Mouse (Mus musculus): ENCODE measurements around the gene Olfr221. TPM values are rescaled to one million over a fixed set of nuclear protein-coding genes. Genes with fewer than 3 reads are reported as not detected.

Olfr221 gene
- not detected in 2 replicates for polyA plus RNA-seq (2021; fragmentation: Nextera tagmentation)
- long read RNA-seq, experiment 1: 0 reads
- long read RNA-seq, experiment 2: 0 reads

DNA sequence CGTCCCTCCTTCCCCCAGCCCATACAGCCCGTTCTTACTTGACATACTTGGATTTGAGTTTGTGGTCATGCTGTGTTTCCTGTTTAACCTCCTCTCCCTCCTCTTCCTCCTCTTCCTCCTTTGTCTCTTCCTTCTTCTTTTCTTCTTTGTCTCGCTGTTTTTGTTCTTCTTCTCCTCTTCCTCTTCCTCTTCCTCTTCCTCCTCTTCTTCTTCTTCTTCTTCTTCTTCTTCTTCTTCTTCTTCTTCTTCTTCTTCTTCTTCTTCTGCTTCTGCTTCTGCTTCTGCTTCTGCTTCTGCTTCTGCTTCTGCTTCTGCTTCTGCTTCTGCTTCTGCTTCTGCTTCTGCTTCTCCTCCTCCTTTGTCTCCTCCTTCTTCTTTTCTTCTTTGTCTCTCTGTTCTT is at the start of gene Olfr221:
TSS of gene Olfr221 (minus strand) at position 101 of the 400 bp plus-strand sequence.

DNA sequence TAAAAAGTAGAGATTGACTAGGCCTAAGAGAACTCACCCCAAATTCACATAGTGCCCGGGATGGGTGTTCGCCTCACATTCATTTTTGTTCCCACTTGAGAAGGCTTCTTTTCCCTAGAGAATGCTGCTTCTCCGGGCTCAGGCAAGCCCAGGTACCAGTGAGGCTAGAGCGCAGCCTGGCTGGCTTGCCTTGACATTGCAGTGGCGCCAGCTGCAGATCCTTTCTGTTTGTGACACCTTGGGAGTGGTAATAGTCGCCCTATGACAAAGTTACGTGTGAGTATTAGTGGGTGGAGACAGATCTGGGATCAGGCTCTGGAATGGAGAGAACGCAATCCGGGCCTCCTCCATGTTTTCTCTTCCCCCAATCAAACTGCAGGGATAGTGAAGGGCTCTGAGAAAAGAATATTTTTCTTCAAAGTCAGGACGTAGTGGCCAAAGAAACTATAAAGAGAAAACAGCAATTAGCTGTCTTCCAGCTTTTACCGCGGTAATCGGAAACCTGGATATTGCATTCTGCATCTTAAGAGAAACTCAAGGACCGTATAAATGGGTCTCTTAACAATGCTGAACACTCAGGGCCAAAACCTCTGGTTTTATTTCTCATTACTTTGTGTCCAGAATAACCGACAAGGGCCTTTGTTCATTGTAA is 21.6 kb downstream of the Olfr221 start, which contains the start of gene Zfp219:
TSS of gene Zfp219 (minus strand) at position 248 of the 652 bp plus-strand sequence.

DNA sequence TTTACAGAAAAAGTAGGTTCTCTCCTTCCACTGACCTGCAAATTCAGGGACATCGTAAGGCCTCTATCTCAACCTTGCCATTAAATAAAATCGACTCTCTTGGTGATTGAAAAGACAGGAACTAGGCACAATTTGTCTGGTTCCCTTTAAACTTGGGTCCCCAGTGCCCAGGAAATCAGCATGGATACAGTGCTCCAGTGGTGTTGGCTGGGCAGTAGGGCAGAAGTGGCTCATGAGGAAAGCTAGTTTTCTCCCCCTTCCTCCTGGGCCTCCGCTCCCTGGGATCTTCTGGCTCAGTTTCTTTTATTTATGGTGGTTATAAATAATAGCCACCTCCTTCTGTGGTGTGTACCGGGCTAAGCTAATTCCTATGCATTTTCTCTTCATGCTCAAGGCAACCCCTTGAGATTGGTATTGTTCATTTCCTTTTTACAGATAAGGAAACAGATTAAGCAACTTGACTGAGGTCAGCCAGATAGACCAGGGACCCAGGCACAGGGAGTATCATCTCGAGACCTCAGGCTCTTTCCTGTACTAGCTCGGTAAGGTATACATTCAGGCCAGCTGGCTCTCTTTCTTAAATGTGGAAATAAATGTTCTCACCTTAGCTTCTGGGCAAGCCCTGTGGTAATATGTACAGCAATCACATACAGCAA is 26.7 kb downstream of the Olfr221 start, which contains the start of gene Tmem253:
TSS of gene Tmem253 (plus strand) at position 214 of the 656 bp plus-strand sequence.

DNA sequence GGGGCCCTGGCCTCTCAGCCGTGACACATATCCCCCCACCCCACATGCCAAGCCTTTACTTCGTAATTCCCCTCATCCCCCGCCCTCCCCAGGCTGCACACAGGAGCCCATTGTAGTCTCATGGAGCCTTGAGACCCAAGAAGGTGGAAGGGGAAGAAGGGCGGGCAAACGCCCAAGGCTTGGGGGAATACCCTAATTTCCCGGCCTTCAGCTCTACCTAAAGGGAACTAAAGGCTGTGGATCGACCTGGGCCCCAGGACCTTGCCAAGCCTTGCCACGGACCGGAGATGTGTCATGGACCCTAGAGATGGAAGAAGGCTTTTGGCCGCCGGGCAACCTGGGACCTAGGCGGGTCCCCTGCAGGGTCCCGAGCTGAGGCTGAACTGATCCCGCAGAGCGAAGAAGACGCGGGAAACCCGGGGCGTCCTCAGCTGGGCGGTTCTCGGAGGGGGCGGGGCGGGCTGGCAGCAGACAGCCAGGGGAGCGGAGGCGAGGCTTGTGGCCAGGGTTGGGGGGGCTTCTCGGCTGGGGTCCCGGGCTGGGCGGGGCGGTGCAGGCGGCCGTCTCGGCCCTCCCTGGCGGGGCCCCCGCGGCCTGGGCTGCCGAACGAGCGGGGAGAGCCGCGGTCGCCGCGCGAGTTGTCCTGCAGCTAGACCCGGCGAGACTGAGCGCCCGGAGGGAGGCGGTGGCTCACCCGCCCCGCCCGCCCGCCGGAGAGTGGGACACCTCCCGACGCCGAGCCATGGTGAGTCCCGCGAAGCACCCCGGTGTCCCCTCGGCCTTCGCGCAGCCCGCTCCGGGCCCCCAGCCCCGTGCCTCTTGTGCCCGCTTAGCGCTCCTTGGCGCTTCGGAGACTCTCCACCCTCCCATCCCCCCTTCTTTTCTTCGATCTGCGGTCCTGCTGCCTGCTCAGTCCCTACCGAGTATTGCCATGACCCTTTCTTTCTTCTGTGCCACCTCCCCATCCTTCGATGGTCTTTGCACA is 57.7 kb downstream of the Olfr221 start, which contains the start of gene Arhgef40:
TSS of gene Arhgef40 (plus strand) at position 473 of the 985 bp plus-strand sequence.

Other genes with a start within 250 kb of the Olfr221 start
- gene AY358078, start 242.4 kb downstream of the Olfr221 start, polyA plus RNA-seq (2021; fragmentation: Nextera tagmentation): not detected in 2 replicates
- not detected in 2 replicates for gene Ear6, start 188.8 kb downstream of the Olfr221 start, polyA plus RNA-seq (2021; fragmentation: Nextera tagmentation)
- 16.4 and 19.8 TPM in 2 replicates for gene Mettl17, start 157.6 kb downstream of the Olfr221 start, polyA plus RNA-seq (2021; fragmentation: Nextera tagmentation)
- 0.14 and 0.15 TPM in 2 replicates for gene Slc39a2, start 149.6 kb downstream of the Olfr221 start, polyA plus RNA-seq (2021; fragmentation: Nextera tagmentation)
- gene Ndrg2, start 128.3 kb downstream of the Olfr221 start, polyA plus RNA-seq (2021; fragmentation: Nextera tagmentation): 854 and 926 TPM in 2 replicates
- gene Tppp2, start 124.0 kb downstream of the Olfr221 start, polyA plus RNA-seq (2021; fragmentation: Nextera tagmentation): not detected in 2 replicates
- 0.10 TPM in 2 replicates for gene Rnase13, start 119.7 kb downstream of the Olfr221 start, polyA plus RNA-seq (2021; fragmentation: Nextera tagmentation)
- 29.4 and 29.7 TPM in 2 replicates for gene Arhgef40, start 57.7 kb downstream of the Olfr221 start, polyA plus RNA-seq (2021; fragmentation: Nextera tagmentation)
- gene Tmem253, start 26.8 kb downstream of the Olfr221 start, polyA plus RNA-seq (2021; fragmentation: Nextera tagmentation): 0.20 TPM in 1 of 2 replicates, not detected in the other
- 7.9 and 8.1 TPM in 2 replicates for gene Zfp219, start 21.7 kb downstream of the Olfr221 start, polyA plus RNA-seq (2021; fragmentation: Nextera tagmentation)
- gene Hnrnpc, start 61.6 kb upstream of the Olfr221 start, polyA plus RNA-seq (2021; fragmentation: Nextera tagmentation): 155 and 157 TPM in 2 replicates
- gene Rpgrip1, start 68.2 kb upstream of the Olfr221 start, polyA plus RNA-seq (2021; fragmentation: Nextera tagmentation): 88.3 and 128 TPM in 2 replicates
- 15.3 and 19.1 TPM in 2 replicates for gene Supt16, start 155.0 kb upstream of the Olfr221 start, polyA plus RNA-seq (2021; fragmentation: Nextera tagmentation)
- gene Chd8, start 215.3 kb upstream of the Olfr221 start, polyA plus RNA-seq (2021; fragmentation: Nextera tagmentation): 4.4 and 5.5 TPM in 2 replicates
- 40.8 and 44.9 TPM in 2 replicates for gene Tox4, start 236.7 kb upstream of the Olfr221 start, polyA plus RNA-seq (2021; fragmentation: Nextera tagmentation)
- gene Rab2b, start 237.1 kb upstream of the Olfr221 start, polyA plus RNA-seq (2021; fragmentation: Nextera tagmentation): 26.9 and 28.1 TPM in 2 replicates

Measured in layer of hippocampus, adult 6 months (tissue).